12 mouse cellular contexts compared by ENCODE assay signal in the genomic region with DNA sequence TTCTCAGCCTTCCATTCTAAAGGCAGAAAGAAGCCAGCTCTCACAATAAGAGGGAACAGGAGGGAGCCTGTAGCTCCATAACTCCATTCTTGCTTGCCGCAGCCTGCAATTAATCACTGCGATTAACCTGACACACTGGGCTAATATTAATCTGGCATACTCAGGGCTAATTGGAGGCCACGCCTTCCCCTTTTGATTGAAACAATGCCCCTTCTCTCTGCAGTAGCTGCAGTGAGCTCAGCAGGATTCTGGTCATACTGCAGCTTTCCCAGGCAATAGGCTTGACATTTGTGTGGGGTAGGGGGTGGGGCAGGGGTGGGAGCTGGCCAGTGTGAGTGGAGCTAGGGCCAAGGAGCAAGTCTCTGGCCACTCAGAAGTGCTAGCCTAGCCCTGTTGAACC.
DNase-seq lines count a peak whose midpoint lies in the region; ATAC-seq and TF ChIP-seq lines count a peak whose summit lies in the region.
"Had no signal": no experiment of that assay in that cellular context is flagged by ENCODE, and none has a peak within 500 bp of the region (broad histone marks: within the 10 kb centered on the region; RNA-seq: fewer than 3 reads in every experiment).

No protein-coding gene starts in this region.

- no peak overlapping the region for H3K9ac ChIP-seq in midbrain, postnatal 0 days (replicated peaks; ENCODE audit: low read length, poor library complexity, severe bottlenecking)
- no peak overlapping the region for H3K9ac ChIP-seq in midbrain, embryonic 14.5 days (replicated peaks; ENCODE audit: low read length)
- no peak overlapping the region for H3K9ac ChIP-seq in forebrain, embryonic 11.5 days (ENCODE audit: low read length)
- no peak overlapping the region for H3K9ac ChIP-seq in hindbrain, embryonic 15.5 days
- H3K9ac ChIP-seq in stomach, postnatal 0 days (ENCODE audit: low read length), result no peak overlapping the region

- no peak for TF ChIP-seq EP300 in stomach, postnatal 0 days (optimal IDR thresholded peaks at IDR 0.05)

- H3K27ac ChIP-seq in midbrain, postnatal 0 days (ENCODE audit: low read depth, low read length), result no peak overlapping the region
- H3K27ac ChIP-seq in midbrain, embryonic 14.5 days (replicated peaks; ENCODE audit: low read depth, low read length), result no peak overlapping the region
- H3K27ac ChIP-seq in forebrain, embryonic 11.5 days (ENCODE audit: low read depth, low read length), result 0 out of 2 replicates have a peak overlapping the region, but pooled peaks have one; percentile 31
- no peak overlapping the region for H3K27ac ChIP-seq in hindbrain, embryonic 15.5 days (replicated peaks)
- H3K27ac ChIP-seq in stomach, postnatal 0 days (replicated peaks), result no peak overlapping the region
- no peak overlapping the region; the same call in 1 of the 2 replicates for H3K27ac ChIP-seq in midbrain, embryonic 10.5 days (replicated peaks)

- H3K4me2 ChIP-seq in midbrain, postnatal 0 days (ENCODE audit: low read depth, low read length, poor library complexity, severe bottlenecking), result no peak overlapping the region
- no peak overlapping the region for H3K4me2 ChIP-seq in midbrain, embryonic 14.5 days (ENCODE audit: low read length)
- H3K4me2 ChIP-seq in forebrain, embryonic 11.5 days (ENCODE audit: low read depth, low read length, severe bottlenecking), result no peak overlapping the region
- no peak overlapping the region for H3K4me2 ChIP-seq in hindbrain, embryonic 15.5 days
- no peak overlapping the region for H3K4me2 ChIP-seq in stomach, postnatal 0 days (replicated peaks; ENCODE audit: low read depth)

- no peak overlapping the region for H3K4me3 ChIP-seq in midbrain, postnatal 0 days (ENCODE audit: low read depth, low read length)
- no peak overlapping the region for H3K4me3 ChIP-seq in midbrain, embryonic 14.5 days (replicated peaks; ENCODE audit: low read depth, low read length)
- no peak overlapping the region for H3K4me3 ChIP-seq in forebrain, embryonic 11.5 days (ENCODE audit: low read depth, low read length)
- H3K4me3 ChIP-seq in hindbrain, embryonic 15.5 days, result no peak overlapping the region
- H3K4me3 ChIP-seq in stomach, postnatal 0 days (ENCODE audit: low read depth, low read length), result no peak overlapping the region
- no peak overlapping the region for H3K4me3 ChIP-seq in midbrain, embryonic 10.5 days

- no peaks in the 10 kb centered on the region for H3K27me3 ChIP-seq in midbrain, postnatal 0 days (ENCODE audit: insufficient read depth, low read length)
- H3K27me3 ChIP-seq in midbrain, embryonic 14.5 days (ENCODE audit: control insufficient read depth, insufficient read depth, low read length), result no peaks in the 10 kb centered on the region
- no peaks in the 10 kb centered on the region for H3K27me3 ChIP-seq in forebrain, embryonic 11.5 days (ENCODE audit: control insufficient read depth, insufficient read depth, low read length)
- H3K27me3 ChIP-seq in hindbrain, embryonic 15.5 days, result no peaks in the 10 kb centered on the region
- H3K27me3 ChIP-seq in stomach, postnatal 0 days (ENCODE audit: control insufficient read depth, insufficient read depth, low read length), result no peaks in the 10 kb centered on the region
- H3K27me3 ChIP-seq in midbrain, embryonic 10.5 days (ENCODE audit: low read depth, poor library complexity, severe bottlenecking), result no peaks in the 10 kb centered on the region

- no peaks in the 10 kb centered on the region for H3K36me3 ChIP-seq in midbrain, postnatal 0 days (ENCODE audit: insufficient read depth, low read length)
- H3K36me3 ChIP-seq in midbrain, embryonic 14.5 days (ENCODE audit: control insufficient read depth, insufficient read depth, low read length), result no peaks in the 10 kb centered on the region
- no peaks in the 10 kb centered on the region for H3K36me3 ChIP-seq in forebrain, embryonic 11.5 days (ENCODE audit: control insufficient read depth, insufficient read depth, low read length)
- H3K36me3 ChIP-seq in hindbrain, embryonic 15.5 days, result no peaks in the 10 kb centered on the region
- H3K36me3 ChIP-seq in stomach, postnatal 0 days (ENCODE audit: control insufficient read depth, insufficient read depth, low read length), result no peaks in the 10 kb centered on the region
- H3K36me3 ChIP-seq in midbrain, embryonic 10.5 days, result no peaks in the 10 kb centered on the region
- H3K36me3 ChIP-seq: G1E had no signal

- 38% methylated on average over 3 of the region's 3 CpGs for WGBS in midbrain, postnatal 0 days
- 35% methylated on average over 3 of the region's 3 CpGs for WGBS in midbrain, embryonic 14.5 days
- WGBS in forebrain, embryonic 11.5 days, result 12% methylated on average over 3 of the region's 3 CpGs
- WGBS in hindbrain, embryonic 15.5 days, result 23% methylated on average over 3 of the region's 3 CpGs
- 47% methylated on average over 3 of the region's 3 CpGs for WGBS in stomach, postnatal 0 days
- 65% methylated on average over 3 of the region's 3 CpGs for WGBS in midbrain, embryonic 10.5 days

- peak; percentile 58 for DNase-seq in midbrain, postnatal 0 days (ENCODE audit: low spot score)
- DNase-seq in midbrain, embryonic 14.5 days, result no peak
- DNase-seq in forebrain, embryonic 11.5 days (ENCODE audit: low spot score), result peak; percentile 74
- DNase-seq in stomach, postnatal 0 days (ENCODE audit: low spot score), result peak; percentile 43
- no peak for DNase-seq in frontal cortex, postnatal 14 days (ENCODE audit: low spot score in 2 of 2)
- DNase-seq in midbrain, embryonic 10.5 days (ENCODE audit: low spot score), result no peak
- DNase-seq: adrenal gland, adult 2 months; cerebellum, adult 9-10 months; lung, adult 2 months; spleen, adult 18-20 months had no signal

- no peaks in the 10 kb centered on the region for H3K4me1 ChIP-seq in midbrain, postnatal 0 days (ENCODE audit: insufficient read depth, low read length)
- H3K4me1 ChIP-seq in midbrain, embryonic 14.5 days (ENCODE audit: control insufficient read depth, insufficient read depth, low read length), result peaks cover 4% of the 10 kb centered on the region; the same call in 1 of the 2 replicates
- H3K4me1 ChIP-seq in forebrain, embryonic 11.5 days (replicated peaks; ENCODE audit: control insufficient read depth, insufficient read depth, low read length), result peaks cover 7% of the 10 kb centered on the region; the same call in 1 of the 2 replicates
- H3K4me1 ChIP-seq in hindbrain, embryonic 15.5 days (replicated peaks), result peaks cover 15% of the 10 kb centered on the region
- H3K4me1 ChIP-seq in stomach, postnatal 0 days (replicated peaks; ENCODE audit: control insufficient read depth, insufficient read depth), result no peaks in the 10 kb centered on the region
- peaks cover 10% of the 10 kb centered on the region for H3K4me1 ChIP-seq in midbrain, embryonic 10.5 days

- TF ChIP-seq CTCF in midbrain, postnatal 0 days (IDR thresholded peaks at IDR 0.05), result no peak
- no peak for TF ChIP-seq CTCF in stomach, postnatal 0 days (IDR thresholded peaks at IDR 0.05; ENCODE audit: low read depth)

- H3K9me3 ChIP-seq in midbrain, postnatal 0 days (ENCODE audit: low read length), result no peaks in the 10 kb centered on the region
- no peaks in the 10 kb centered on the region for H3K9me3 ChIP-seq in midbrain, embryonic 14.5 days (ENCODE audit: control insufficient read depth, low read length)
- H3K9me3 ChIP-seq in forebrain, embryonic 11.5 days (ENCODE audit: control insufficient read depth, low read length), result no peaks in the 10 kb centered on the region
- no peaks in the 10 kb centered on the region for H3K9me3 ChIP-seq in hindbrain, embryonic 15.5 days
- H3K9me3 ChIP-seq in stomach, postnatal 0 days (ENCODE audit: control insufficient read depth, low read length), result no peaks in the 10 kb centered on the region
- no peaks in the 10 kb centered on the region for H3K9me3 ChIP-seq in midbrain, embryonic 10.5 days (replicated peaks)

- no peak for ATAC-seq in midbrain, postnatal 0 days (ENCODE audit: low FRiP score)
- ATAC-seq in midbrain, embryonic 14.5 days (ENCODE audit: low FRiP score, low TSS enrichment), result no peak
- peak; percentile 82 for ATAC-seq in forebrain, embryonic 11.5 days (replicated peaks; ENCODE audit: low FRiP score)
- ATAC-seq in hindbrain, embryonic 15.5 days (ENCODE audit: low FRiP score, low read depth), result peak; percentile 83
- peak; percentile 68 for ATAC-seq in stomach, postnatal 0 days (ENCODE audit: low FRiP score, low TSS enrichment)

Comparison
In these comparisons a context has a peak if more than half of its experiments do, and no peak if none do; other contexts are left out.
1. DNase-seq: peak in midbrain, postnatal 0 days (single experiment), forebrain, embryonic 11.5 days (single experiment) and stomach, postnatal 0 days (single experiment); none in midbrain, embryonic 14.5 days (single experiment), frontal cortex, postnatal 14 days (0 of 2) and midbrain, embryonic 10.5 days (single experiment).
2. ATAC-seq: peak in forebrain, embryonic 11.5 days (single experiment), hindbrain, embryonic 15.5 days (single experiment) and stomach, postnatal 0 days (single experiment); none in midbrain, postnatal 0 days (single experiment) and midbrain, embryonic 14.5 days (single experiment).